Mouse (Mus musculus): ENCODE measurements around the gene Sh3d21. TPM values are rescaled to one million over a fixed set of nuclear protein-coding genes. Genes with fewer than 3 reads are reported as not detected.

Gene Sh3d21
- total and polyA plus RNA-seq, 3 experiments = 0.31 to 1.3 TPM; not detected in 1

GRCm38 (mm10) chr4:126197485-126197884 lies 34.2 kb upstream of the Sh3d21 start:
- Histone ChIP-seq H3K9ac (ENCODE audit: control insufficient read depth, low read depth, low read length, poor library complexity, severe bottlenecking) (no peak overlapping the region), H3K27ac (ENCODE audit: control insufficient read depth, low read depth, low read length) (no peak overlapping the region), H3K36me3 (ENCODE audit: control insufficient read depth in 1 of 2, insufficient read depth in 2 of 2, low read length in 2 of 2) (peaks cover 47 to 51% of the 10 kb centered on the region in 2 experiments), H3K4me1 (ENCODE audit: control insufficient read depth in 1 of 2, insufficient read depth in 2 of 2, low read length in 2 of 2) (peaks cover 15 to 19% of the 10 kb centered on the region in 2 experiments), H3K9me3 (replicated peaks; ENCODE audit: insufficient read depth, low read length) (no peaks in the 10 kb centered on the region), H3K27me3 (ENCODE audit: control insufficient read depth in 1 of 2, insufficient read depth in 2 of 2, low read length in 2 of 2) (no peaks in the 10 kb centered on the region), H3K4me3 (ENCODE audit: control insufficient read depth in 1 of 2, insufficient read depth in 1 of 2, low read depth in 2 of 2, low read length in 2 of 2) (no peak overlapping the region), H3K79me2 (ENCODE audit: control insufficient read depth, insufficient read depth, low read length, poor library complexity) (peaks cover 90% of the 10 kb centered on the region)
- TF ChIP-seq SMC3 (IDR thresholded peaks at IDR 0.05; ENCODE audit: low read depth, low read length) (no peak), MAFK (IDR thresholded peaks at IDR 0.05; ENCODE audit: borderline replicate concordance, low read depth, low read length) (no peak), CHD1 (IDR thresholded peaks at IDR 0.05; ENCODE audit: low read depth, low read length) (no peak), KAT2A (conservative IDR thresholded peaks at IDR 0.05; ENCODE audit: low read depth, low read length) (no peak), USF1 (IDR thresholded peaks at IDR 0.05; ENCODE audit: low read depth, low read length) (no peak), MXI1 (IDR thresholded peaks at IDR 0.05; ENCODE audit: low read depth, low read length) (no peak), ELF1 (IDR thresholded peaks at IDR 0.05; ENCODE audit: low read depth, low read length) (no peak), SIN3A (IDR thresholded peaks at IDR 0.05; ENCODE audit: low read length) (no peak), ETS1 (IDR thresholded peaks at IDR 0.05; ENCODE audit: low read depth, low read length) (no peak), ZMIZ1 (IDR thresholded peaks at IDR 0.05; ENCODE audit: low read depth, low read length) (no peak), JUND (IDR thresholded peaks at IDR 0.05; ENCODE audit: low read depth, low read length) (no peak), MEF2A (IDR thresholded peaks at IDR 0.05; ENCODE audit: extremely low read depth, insufficient replicate concordance, low read depth, low read length, poor library complexity, severe bottlenecking) (no peak), CHD2 (IDR thresholded peaks at IDR 0.05; ENCODE audit: low read length) (no peak), MAX (IDR thresholded peaks at IDR 0.05; ENCODE audit: low read length) (no peak)
- DNase-seq (ENCODE audit: low read depth, low spot score) = no peak

GRCm38 (mm10) chr4:126194916-126195315 lies 31.6 kb upstream of the Sh3d21 start:
- no peak for DNase-seq (ENCODE audit: low read depth, low spot score)
- Histone ChIP-seq H3K36me3 (ENCODE audit: control insufficient read depth in 1 of 2, insufficient read depth in 2 of 2, low read length in 2 of 2) (peaks cover 42 to 57% of the 10 kb centered on the region in 2 experiments), H3K4me1 (ENCODE audit: control insufficient read depth in 1 of 2, insufficient read depth in 2 of 2, low read length in 2 of 2) (peaks cover 11 to 17% of the 10 kb centered on the region in 2 experiments), H3K27me3 (ENCODE audit: control insufficient read depth in 1 of 2, insufficient read depth in 2 of 2, low read length in 2 of 2) (no peaks in the 10 kb centered on the region), H3K27ac (ENCODE audit: control insufficient read depth, low read depth, low read length) (no peak overlapping the region), H3K9ac (ENCODE audit: control insufficient read depth, low read depth, low read length, poor library complexity, severe bottlenecking) (no peak overlapping the region), H3K4me3 (ENCODE audit: control insufficient read depth in 1 of 2, insufficient read depth in 1 of 2, low read depth in 2 of 2, low read length in 2 of 2) (no peak overlapping the region), H3K79me2 (ENCODE audit: control insufficient read depth, insufficient read depth, low read length, poor library complexity) (peaks cover 87% of the 10 kb centered on the region), H3K9me3 (replicated peaks; ENCODE audit: insufficient read depth, low read length) (no peaks in the 10 kb centered on the region)
- TF ChIP-seq POLR2A (IDR thresholded peaks at IDR 0.05; ENCODE audit: control insufficient read depth in 1 of 2, insufficient read depth in 1 of 2, low read depth in 1 of 2, low read length in 2 of 2, poor library complexity in 1 of 2) (0 out of 4 replicates have a peak, but pooled peaks of 1 of the 2 experiments have one; percentile 24), JUND (IDR thresholded peaks at IDR 0.05; ENCODE audit: low read depth, low read length) (no peak)

DNA sequence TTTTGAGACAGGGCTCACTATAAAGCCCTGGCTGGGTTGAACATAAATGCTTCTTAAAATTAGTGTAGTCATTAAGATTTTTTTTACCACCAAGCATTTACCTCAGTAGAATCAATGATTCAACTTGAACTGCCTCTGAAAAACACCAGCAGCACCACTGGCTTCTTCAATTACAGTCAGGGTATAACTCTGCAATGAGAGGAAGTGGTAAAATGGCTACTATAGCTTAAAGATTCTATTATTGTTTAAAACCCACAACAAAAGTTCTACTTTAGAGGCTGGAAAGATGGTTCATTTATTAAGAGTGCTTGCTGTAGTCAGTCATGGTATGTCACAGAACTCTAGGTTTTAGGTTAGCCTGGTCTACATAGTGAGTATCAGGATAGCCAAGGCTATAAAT lies 30.9 kb upstream of the Sh3d21 start:
- H3K36me3 ChIP-seq (ENCODE audit: control insufficient read depth in 1 of 2, insufficient read depth in 2 of 2, low read length in 2 of 2) = peaks cover 36 to 58% of the 10 kb centered on the region in 2 experiments
- no peaks in the 10 kb centered on the region for H3K27me3 ChIP-seq (ENCODE audit: control insufficient read depth in 1 of 2, insufficient read depth in 2 of 2, low read length in 2 of 2)
- peaks cover 7 to 13% of the 10 kb centered on the region in 2 experiments; a peak in 3 of 4 replicates for H3K4me1 ChIP-seq (ENCODE audit: control insufficient read depth in 1 of 2, insufficient read depth in 2 of 2, low read length in 2 of 2)
- TF ChIP-seq JUND (IDR thresholded peaks at IDR 0.05; ENCODE audit: low read depth, low read length) (no peak), TBP (IDR thresholded peaks at IDR 0.05; ENCODE audit: low read depth, low read length) (no peak), MYB (IDR thresholded peaks at IDR 0.05; ENCODE audit: low read depth, low read length) (no peak), GABPA (IDR thresholded peaks at IDR 0.05; ENCODE audit: low read depth, low read length) (no peak), MAZ (IDR thresholded peaks at IDR 0.05; ENCODE audit: low read depth, low read length) (no peak), MEF2A (IDR thresholded peaks at IDR 0.05; ENCODE audit: extremely low read depth, insufficient replicate concordance, low read depth, low read length, poor library complexity, severe bottlenecking) (no peak), ZKSCAN1 (IDR thresholded peaks at IDR 0.05; ENCODE audit: low read depth, low read length) (no peak), EP300 (IDR thresholded peaks at IDR 0.05; ENCODE audit: low read depth in 1 of 2, low read length in 2 of 2) (no peak), POLR2AphosphoS5 (IDR thresholded peaks at IDR 0.05; ENCODE audit: borderline replicate concordance, low read depth, low read length) (no peak)
- no peaks in the 10 kb centered on the region for H3K9me3 ChIP-seq (replicated peaks; ENCODE audit: insufficient read depth, low read length)
- H3K4me3 ChIP-seq (ENCODE audit: control insufficient read depth in 1 of 2, insufficient read depth in 1 of 2, low read depth in 2 of 2, low read length in 2 of 2) = no peak overlapping the region
- no peak overlapping the region for H3K9ac ChIP-seq (ENCODE audit: control insufficient read depth, low read depth, low read length, poor library complexity, severe bottlenecking)
- peaks cover 84% of the 10 kb centered on the region for H3K79me2 ChIP-seq (ENCODE audit: control insufficient read depth, insufficient read depth, low read length, poor library complexity)
- no peak overlapping the region for H3K27ac ChIP-seq (ENCODE audit: control insufficient read depth, low read depth, low read length)
- no peak for DNase-seq (ENCODE audit: low read depth, low spot score)
